Mouse (Mus musculus) c-Kit-positive CD71-negative TER-119-negative erythroid progenitor cells, embryonic 14.5 days (primary cell): ENCODE data around the gene Slc6a9.

ENCODE experiments used
- DNase-seq: peaks from one replicate; pipeline ENCODE4 v3.0.0-alpha.2; 2013; ENCODE audit warnings: low read depth

Slc6a9 gene

GRCm38 (mm10) chr4:117834457-117834844 is at the start of gene Slc6a9:
Gene Slc6a9 (plus strand): TSS chr4:117834506.
- DNase-seq = no peak

GRCm38 (mm10) chr4:117786963-117787362 is 47.3 kb upstream of the Slc6a9 start:
- no peak for DNase-seq

GRCm38 (mm10) chr4:117788308-117788707 is 46.0 kb upstream of the Slc6a9 start:
- DNase-seq = no peak

- DNase-seq = no peak
Measured at GRCm38 (mm10) chr4:117799904-117800303, 34.4 kb upstream of the Slc6a9 start.

GRCm38 (mm10) chr4:117806992-117807391 is 27.3 kb upstream of the Slc6a9 start:
- no peak for DNase-seq

GRCm38 (mm10) chr4:117810933-117811332 is 23.4 kb upstream of the Slc6a9 start:
- no peak for DNase-seq

- DNase-seq = no peak
Measured at GRCm38 (mm10) chr4:117813591-117814192, 20.6 kb upstream of the Slc6a9 start.

- no peak for DNase-seq
Measured at GRCm38 (mm10) chr4:117814333-117814732, 20.0 kb upstream of the Slc6a9 start.

GRCm38 (mm10) chr4:117816776-117817175 is 17.5 kb upstream of the Slc6a9 start:
- no peak for DNase-seq

GRCm38 (mm10) chr4:117818032-117818431 is 16.3 kb upstream of the Slc6a9 start:
- DNase-seq = no peak

GRCm38 (mm10) chr4:117828572-117829145 is 5.6 kb upstream of the Slc6a9 start:
- DNase-seq = no peak

- DNase-seq = no peak
Measured at GRCm38 (mm10) chr4:117829260-117830123, 4.8 kb upstream of the Slc6a9 start.

GRCm38 (mm10) chr4:117830124-117830551 is 4.2 kb upstream of the Slc6a9 start:
- DNase-seq = no peak

GRCm38 (mm10) chr4:117830801-117831200 is 3.5 kb upstream of the Slc6a9 start:
- DNase-seq = no peak

GRCm38 (mm10) chr4:117831499-117831898 is 2.8 kb upstream of the Slc6a9 start:
- no peak for DNase-seq

- no peak for DNase-seq
Measured at GRCm38 (mm10) chr4:117831920-117832691, 2.2 kb upstream of the Slc6a9 start.

GRCm38 (mm10) chr4:117834845-117835530 is 682 bp downstream of the Slc6a9 start:
- DNase-seq = peak; percentile 42

- DNase-seq = peak; percentile 33
Measured at GRCm38 (mm10) chr4:117835531-117836111, 1.3 kb downstream of the Slc6a9 start.

GRCm38 (mm10) chr4:117836204-117836767 is 2.0 kb downstream of the Slc6a9 start:
- DNase-seq = peak; percentile 72

GRCm38 (mm10) chr4:117837271-117837670 is 3.0 kb downstream of the Slc6a9 start:
- no peak for DNase-seq

GRCm38 (mm10) chr4:117839366-117839765 is 5.1 kb downstream of the Slc6a9 start:
- DNase-seq = no peak
